10 mouse cellular contexts compared by ENCODE assay signal in genomic region chr5:74613491-74614151, GRCm38 (mm10).
A peak's percentile ranks its signal among the peaks of the same experiment; 100 is the strongest.
DNase-seq lines count a peak whose midpoint lies in the region; ATAC-seq lines count a peak whose summit lies in the region.
"Had no signal": no experiment of that assay in that cellular context is flagged by ENCODE, and none has a peak within 500 bp of the region (broad histone marks: within the 10 kb centered on the region; RNA-seq: fewer than 3 reads in every experiment).

No protein-coding gene starts in this region.

- no peak overlapping the region for H3K9ac ChIP-seq in liver, embryonic 16.5 days (ENCODE audit: low read depth, low read length)
- no peak overlapping the region for H3K9ac ChIP-seq in heart, embryonic 12.5 days
- H3K9ac ChIP-seq: neural tube, embryonic 12.5 days had no signal

- H3K9me3 ChIP-seq in liver, embryonic 16.5 days (replicated peaks; ENCODE audit: control insufficient read depth, low read length) = no peaks in the 10 kb centered on the region
- no peaks in the 10 kb centered on the region for H3K9me3 ChIP-seq in heart, embryonic 12.5 days (replicated peaks)
- no peaks in the 10 kb centered on the region for H3K9me3 ChIP-seq in limb, embryonic 10.5 days (replicated peaks)
- H3K9me3 ChIP-seq: neural tube, embryonic 12.5 days had no signal

- no peak for ATAC-seq in liver, embryonic 16.5 days (ENCODE audit: low read depth)
- ATAC-seq in heart, embryonic 12.5 days (ENCODE audit: insufficient number of reproducible peaks, low FRiP score) = no peak

- no peak overlapping the region for H3K4me3 ChIP-seq in liver, embryonic 16.5 days (ENCODE audit: low read depth, low read length)
- no peak overlapping the region for H3K4me3 ChIP-seq in heart, embryonic 12.5 days
- no peak overlapping the region for H3K4me3 ChIP-seq in limb, embryonic 10.5 days
- H3K4me3 ChIP-seq: neural tube, embryonic 12.5 days had no signal

- no peak for DNase-seq in liver
- DNase-seq in limb, embryonic 10.5 days (ENCODE audit: low spot score) = no peak
- peak; percentile 50 for DNase-seq in testis, postnatal 10 days (ENCODE audit: low spot score)
- DNase-seq in left cerebral cortex, adult 8-10 months (ENCODE audit: low spot score in 2 of 2) = no peak
- DNase-seq in adrenal gland, postnatal 14 days = no peak
- DNase-seq in kidney, postnatal 36 days = no peak
- DNase-seq: kidney, postnatal 10 days had no signal

- no peaks in the 10 kb centered on the region for H3K4me1 ChIP-seq in liver, embryonic 16.5 days (ENCODE audit: control insufficient read depth, low read depth, low read length)
- peaks cover 23% of the 10 kb centered on the region for H3K4me1 ChIP-seq in heart, embryonic 12.5 days (replicated peaks)
- peaks cover 46% of the 10 kb centered on the region for H3K4me1 ChIP-seq in limb, embryonic 10.5 days
- H3K4me1 ChIP-seq: neural tube, embryonic 12.5 days had no signal

- H3K36me3 ChIP-seq in liver, embryonic 16.5 days (ENCODE audit: control insufficient read depth, insufficient read depth) = no peaks in the 10 kb centered on the region
- no peaks in the 10 kb centered on the region for H3K36me3 ChIP-seq in heart, embryonic 12.5 days
- H3K36me3 ChIP-seq in limb, embryonic 10.5 days = no peaks in the 10 kb centered on the region
- H3K36me3 ChIP-seq: neural tube, embryonic 12.5 days had no signal

- H3K4me2 ChIP-seq in liver, embryonic 16.5 days (ENCODE audit: low read depth, low read length) = peak overlapping the region; percentile 30; the same call in 1 of the 2 replicates
- H3K4me2 ChIP-seq in heart, embryonic 12.5 days = peak overlapping the region; percentile 57
- H3K4me2 ChIP-seq: neural tube, embryonic 12.5 days had no signal

- H3K27me3 ChIP-seq in liver, embryonic 16.5 days (ENCODE audit: control insufficient read depth, insufficient read depth, low read depth, low read length) = no peaks in the 10 kb centered on the region
- 0 out of 2 replicates have a peak, but pooled peaks cover 9% of the 10 kb centered on the region for H3K27me3 ChIP-seq in heart, embryonic 12.5 days (replicated peaks)
- no peaks in the 10 kb centered on the region for H3K27me3 ChIP-seq in limb, embryonic 10.5 days (ENCODE audit: low read depth, poor library complexity, severe bottlenecking)
- H3K27me3 ChIP-seq: neural tube, embryonic 12.5 days had no signal

- no peak overlapping the region for H3K27ac ChIP-seq in liver, embryonic 16.5 days (ENCODE audit: low read length)
- H3K27ac ChIP-seq in heart, embryonic 12.5 days (ENCODE audit: poor library complexity, severe bottlenecking) = peak overlapping the region; percentile 22
- H3K27ac ChIP-seq in limb, embryonic 10.5 days = peak overlapping the region; percentile 78
- H3K27ac ChIP-seq: neural tube, embryonic 12.5 days had no signal

- 36% methylated on average over 18 of the region's 18 CpGs for WGBS in liver, embryonic 16.5 days (ENCODE audit: insufficient replicate concordance)
- 10% methylated on average over 18 of the region's 18 CpGs for WGBS in heart, embryonic 12.5 days
- whole genome bisulfite sequencing in limb, embryonic 10.5 days = 56% methylated on average over 18 of the region's 18 CpGs
